Mouse (Mus musculus) intestine, postnatal 0 days (tissue): ENCODE data around the gene AU040320. TPM values are rescaled to one million over a fixed set of nuclear protein-coding genes. Genes with fewer than 3 reads are reported as not detected.

Source experiments
- ATAC-seq: fragments of 200-750 bp; cut with Nextera tagmentation; 2 replicates; pipeline ENCODE4 v1.8.0; 2017; ENCODE audit warnings: mild to moderate bottlenecking, moderate TSS enrichment, moderate library complexity
- H3K27ac ChIP-seq: fragments of 300-500 bp; sonication (generic); 2 replicates; pipeline ENCODE4 v1.5.1; 2014; ENCODE audit warnings: mild to moderate bottlenecking, low read depth, low read length, moderate library complexity
- H3K27me3 ChIP-seq: fragments of 300-500 bp; sonication (generic); replicated peaks from 2 replicates; pipeline ENCODE4 v1.6.1; 2014; ENCODE audit warnings: low read length, mixed read lengths; ENCODE audit not compliant: control insufficient read depth, insufficient read depth
- H3K36me3 ChIP-seq: fragments of 300-500 bp; sonication (generic); 2 replicates; pipeline ENCODE4 v1.6.1; 2014; ENCODE audit warnings: mild to moderate bottlenecking, moderate library complexity; ENCODE audit not compliant: control insufficient read depth, insufficient read depth
- H3K4me1 ChIP-seq: fragments of 300-500 bp; sonication (generic); replicated peaks from 2 replicates; pipeline ENCODE4 v1.6.1; 2014; ENCODE audit warnings: antibody characterized with exemption, low read length, mixed read lengths; ENCODE audit not compliant: control insufficient read depth, insufficient read depth
- H3K4me2 ChIP-seq: fragments of 300-500 bp; sonication (generic); replicated peaks from 2 replicates; pipeline ENCODE4 v1.6.1; 2014; ENCODE audit warnings: low read depth, mild to moderate bottlenecking, moderate library complexity
- H3K4me3 ChIP-seq: fragments of 300-500 bp; sonication (generic); 2 replicates; pipeline ENCODE4 v1.5.1; 2014; ENCODE audit warnings: low read depth, low read length
- H3K9ac ChIP-seq: fragments of 300-500 bp; sonication (generic); 2 replicates; pipeline ENCODE4 v1.6.1; 2014; ENCODE audit warnings: mild to moderate bottlenecking, low read depth, low read length
- H3K9me3 ChIP-seq: fragments of 300-500 bp; sonication (generic); 2 replicates; pipeline ENCODE4 v1.6.1; 2016; ENCODE audit warnings: mixed run types; ENCODE audit not compliant: control insufficient read depth
- CTCF ChIP-seq: sonication (generic); IDR thresholded peaks from 2 replicates; pipeline ENCODE4 v1.5.1; 2016; ENCODE audit warnings: low read depth, mild to moderate bottlenecking, control low read depth, antibody characterized with exemption, moderate library complexity
- WGBS: fragments of 180-500 bp; shearing (Covaris S2); extraction: QIAGEN DNeasy Blood & Tissue Kit; methylation state at CpG from one replicate; pipeline ENCODE4 v1.1.7; 2014; 5-methylcytosine and 5-hydroxymethylcytosine counted together
- polyA plus RNA-seq: library from polyadenylated mRNA; unstranded; fragments of >200 nt; fragmentation: Nextera tagmentation; extraction: Ambion mirVana; gene quantifications from 2 replicates; pipeline ENCODE4 v1.2.1, GENCODE M21; 2015

AU040320 gene
- polyA plus RNA-seq, 1 experiment from 2014 or later: 68.7 TPM

- no peaks in the 10 kb centered on the region for H3K4me1 ChIP-seq
- no peak overlapping the region for H3K27ac ChIP-seq
- no peak overlapping the region for H3K9ac ChIP-seq
- no peak for TF ChIP-seq CTCF
- H3K4me2 ChIP-seq: no peak overlapping the region
- H3K4me3 ChIP-seq: 0 out of 2 replicates have a peak overlapping the region, but pooled peaks have one; percentile 41
- H3K9me3 ChIP-seq: no peaks in the 10 kb centered on the region
- WGBS: 3% methylated on average over 16 of the region's 16 CpGs
- H3K27me3 ChIP-seq: peaks cover 93% of the 10 kb centered on the region
- H3K36me3 ChIP-seq: no peaks in the 10 kb centered on the region
- ATAC-seq: no peak
These were observed 19.2 kb upstream of the AU040320 start for GRCm38 (mm10) chr4:126734001-126734603.

- no peak for ATAC-seq
- TF ChIP-seq CTCF: no peak
- peak overlapping the region; percentile 41 for H3K4me3 ChIP-seq
- no peaks in the 10 kb centered on the region for H3K4me1 ChIP-seq
- 4% methylated on average over 50 of the region's 51 CpGs for WGBS
- H3K36me3 ChIP-seq: no peaks in the 10 kb centered on the region
- H3K27ac ChIP-seq: no peak overlapping the region
- H3K4me2 ChIP-seq: peak overlapping the region; percentile 67
- peaks cover 95% of the 10 kb centered on the region for H3K27me3 ChIP-seq
- no peaks in the 10 kb centered on the region for H3K9me3 ChIP-seq
- H3K9ac ChIP-seq: no peak overlapping the region
These were observed 18.5 kb upstream of the AU040320 start for GRCm38 (mm10) chr4:126734700-126735381.

GRCm38 (mm10) chr4:126735382-126736000, 17.9 kb upstream of the AU040320 start:
- H3K4me2 ChIP-seq: peak overlapping the region; percentile 67
- H3K4me3 ChIP-seq: peak overlapping the region; percentile 41
- H3K27ac ChIP-seq: no peak overlapping the region
- H3K4me1 ChIP-seq: no peaks in the 10 kb centered on the region
- WGBS: 2% methylated on average over 58 of the region's 62 CpGs
- H3K27me3 ChIP-seq: peaks cover 89% of the 10 kb centered on the region
- no peaks in the 10 kb centered on the region for H3K36me3 ChIP-seq
- 0 out of 2 replicates have a peak, but pooled peaks have one; percentile 28 for ATAC-seq
- 0 out of 2 replicates have a peak overlapping the region, but pooled peaks have one; percentile 22 for H3K9ac ChIP-seq
- TF ChIP-seq CTCF: no peak
- H3K9me3 ChIP-seq: no peaks in the 10 kb centered on the region

GRCm38 (mm10) chr4:126736001-126736414, 17.3 kb upstream of the AU040320 start, which contains the start of gene Tfap2e:
Tfap2e (minus strand) TSS chr4:126736240.
- H3K36me3 ChIP-seq: no peaks in the 10 kb centered on the region
- 0 out of 2 replicates have a peak within 1 kb of the TSS, but pooled peaks have one; percentile 22 for H3K9ac ChIP-seq
- 0 out of 2 replicates have a peak, but pooled peaks have one; percentile 26 for ATAC-seq
- TF ChIP-seq CTCF: no peak
- H3K4me2 ChIP-seq: peak within 1 kb of the TSS; percentile 67
- peaks cover 84% of the 10 kb centered on the region for H3K27me3 ChIP-seq
- H3K9me3 ChIP-seq: no peaks in the 10 kb centered on the region
- no peak within 1 kb of the TSS for H3K27ac ChIP-seq
- no peaks in the 10 kb centered on the region for H3K4me1 ChIP-seq
- H3K4me3 ChIP-seq: peak within 1 kb of the TSS; percentile 41
- WGBS: 1% methylated on average over 32 of the region's 32 CpGs

GRCm38 (mm10) chr4:126739966-126740676, 13.2 kb upstream of the AU040320 start:
- Histone ChIP-seq H3K36me3 (peaks cover 12% of the 10 kb centered on the region), H3K4me2 (no peak overlapping the region), H3K9ac (no peak overlapping the region), H3K9me3 (no peaks in the 10 kb centered on the region), H3K27ac (no peak overlapping the region), H3K4me3 (no peak overlapping the region), H3K4me1 (no peaks in the 10 kb centered on the region), H3K27me3 (peaks cover 43% of the 10 kb centered on the region)
- TF ChIP-seq CTCF: peak; percentile 56
- no peak for ATAC-seq
- 29% methylated on average over 10 of the region's 10 CpGs for WGBS
